Mouse (Mus musculus): ENCODE measurements around the gene Kit. TPM values are rescaled to one million over a fixed set of nuclear protein-coding genes. Genes with fewer than 3 reads are reported as not detected.

Kit gene
- polyA plus RNA-seq, 1 experiment from 2014 or later: 22.2 TPM

GRCm38 (mm10) chr5:75699081-75699480 is 124.4 kb downstream of the Kit start:
- no peaks in the 10 kb centered on the region for H3K27me3 ChIP-seq
- no peak overlapping the region for H3K4me3 ChIP-seq
- 70% methylated on average over 7 of the region's 7 CpGs for WGBS
- ATAC-seq (ENCODE audit: insufficient number of reproducible peaks, low FRiP score, low TSS enrichment, low read depth): no peak
- H3K9ac ChIP-seq: no peak overlapping the region
- no peaks in the 10 kb centered on the region for H3K36me3 ChIP-seq
- no peak overlapping the region for H3K4me2 ChIP-seq
- H3K4me1 ChIP-seq: no peaks in the 10 kb centered on the region
- no peak overlapping the region for H3K27ac ChIP-seq
- no peaks in the 10 kb centered on the region for H3K9me3 ChIP-seq

- ATAC-seq (ENCODE audit: insufficient number of reproducible peaks, low FRiP score, low TSS enrichment, low read depth): no peak
- Histone ChIP-seq H3K27me3 (no peaks in the 10 kb centered on the region), H3K4me3 (no peak overlapping the region), H3K9ac (no peak overlapping the region), H3K4me2 (no peak overlapping the region), H3K9me3 (no peaks in the 10 kb centered on the region), H3K36me3 (no peaks in the 10 kb centered on the region), H3K27ac (no peak overlapping the region), H3K4me1 (no peaks in the 10 kb centered on the region)
- WGBS: 69% methylated on average over 9 of the region's 9 CpGs
Measured at GRCm38 (mm10) chr5:75699516-75699915, 124.8 kb downstream of the Kit start.

- 68% methylated on average over 12 of the region's 12 CpGs for WGBS
- Histone ChIP-seq H3K9me3 (no peaks in the 10 kb centered on the region), H3K4me2 (no peak overlapping the region), H3K4me3 (no peak overlapping the region), H3K4me1 (no peaks in the 10 kb centered on the region), H3K9ac (no peak overlapping the region), H3K36me3 (no peaks in the 10 kb centered on the region), H3K27me3 (no peaks in the 10 kb centered on the region), H3K27ac (no peak overlapping the region)
- ATAC-seq (ENCODE audit: insufficient number of reproducible peaks, low FRiP score, low TSS enrichment, low read depth): no peak
Measured at GRCm38 (mm10) chr5:75701662-75702061, 126.9 kb downstream of the Kit start.

- H3K4me2 ChIP-seq: no peak overlapping the region
- H3K9me3 ChIP-seq: no peaks in the 10 kb centered on the region
- no peaks in the 10 kb centered on the region for H3K36me3 ChIP-seq
- 83% methylated on average over 8 of the region's 8 CpGs for WGBS
- ATAC-seq (ENCODE audit: insufficient number of reproducible peaks, low FRiP score, low TSS enrichment, low read depth): no peak
- H3K4me1 ChIP-seq: no peaks in the 10 kb centered on the region
- H3K9ac ChIP-seq: no peak overlapping the region
- H3K4me3 ChIP-seq: no peak overlapping the region
- no peak overlapping the region for H3K27ac ChIP-seq
- H3K27me3 ChIP-seq: no peaks in the 10 kb centered on the region
Measured at GRCm38 (mm10) chr5:75702080-75702479, 127.4 kb downstream of the Kit start.

- H3K9ac ChIP-seq: no peak overlapping the region
- no peaks in the 10 kb centered on the region for H3K27me3 ChIP-seq
- no peak overlapping the region for H3K27ac ChIP-seq
- ATAC-seq (ENCODE audit: insufficient number of reproducible peaks, low FRiP score, low TSS enrichment, low read depth): no peak
- WGBS: 65% methylated on average over 7 of the region's 7 CpGs
- no peak overlapping the region for H3K4me2 ChIP-seq
- H3K4me1 ChIP-seq: no peaks in the 10 kb centered on the region
- H3K4me3 ChIP-seq: no peak overlapping the region
- no peaks in the 10 kb centered on the region for H3K36me3 ChIP-seq
- no peaks in the 10 kb centered on the region for H3K9me3 ChIP-seq
Measured at GRCm38 (mm10) chr5:75704584-75705175, 130.0 kb downstream of the Kit start.

GRCm38 (mm10) chr5:75705421-75705820 is 130.7 kb downstream of the Kit start:
- Histone ChIP-seq H3K9me3 (no peaks in the 10 kb centered on the region), H3K4me1 (no peaks in the 10 kb centered on the region)
- WGBS: 94% methylated on average over 1 of the region's 1 CpGs

More at GRCm38 (mm10) chr5:75705421-75705820, 130.7 kb downstream of the Kit start:
- no peaks in the 10 kb centered on the region for H3K36me3 ChIP-seq
- no peak overlapping the region for H3K4me2 ChIP-seq
- no peaks in the 10 kb centered on the region for H3K27me3 ChIP-seq
- no peak overlapping the region for H3K4me3 ChIP-seq
- H3K27ac ChIP-seq: no peak overlapping the region
- H3K9ac ChIP-seq: no peak overlapping the region
- ATAC-seq (ENCODE audit: insufficient number of reproducible peaks, low FRiP score, low TSS enrichment, low read depth): no peak
